Mouse (Mus musculus): ENCODE data around the gene R3hdml. TPM values are rescaled to one million over a fixed set of nuclear protein-coding genes. Genes with fewer than 3 reads are reported as not detected.

R3hdml gene
- polyA plus RNA-seq, 1 experiment, result not detected

DNA sequence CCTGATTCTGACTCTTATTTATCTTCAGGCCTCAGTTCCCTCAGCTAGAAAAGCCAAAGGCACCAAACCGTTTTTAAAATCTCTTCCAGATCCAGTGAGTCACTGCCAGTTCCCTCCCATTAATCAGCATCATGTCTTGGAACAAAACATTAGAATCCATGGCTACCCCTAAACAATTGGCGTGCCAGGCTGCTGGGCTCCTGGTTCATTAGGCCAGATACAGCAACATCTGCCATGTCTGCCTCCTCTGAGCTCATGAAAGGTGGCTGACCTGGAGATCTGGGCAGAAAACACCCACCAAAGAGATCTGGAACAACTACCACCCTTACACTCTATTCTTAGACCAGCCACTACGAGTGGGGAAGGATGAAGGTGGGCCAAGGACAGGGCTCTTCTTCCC lies 21.0 kb upstream of the R3hdml start:
- Histone ChIP-seq H3K27ac (ENCODE audit: insufficient read depth, low read length) (no peak overlapping the region), H3K4me1 (ENCODE audit: control insufficient read depth, insufficient read depth, low read length) (peaks cover 5% of the 10 kb centered on the region), H3K4me3 (ENCODE audit: insufficient read depth, low read length) (0 out of 2 replicates have a peak overlapping the region, but pooled peaks have one; percentile 77)
- TF ChIP-seq POLR2A (IDR thresholded peaks at IDR 0.05; ENCODE audit: low read depth, low read length), result no peak
- no peak for TF ChIP-seq CTCF (IDR thresholded peaks at IDR 0.05; ENCODE audit: borderline replicate concordance, insufficient read depth, low read length)

DNA sequence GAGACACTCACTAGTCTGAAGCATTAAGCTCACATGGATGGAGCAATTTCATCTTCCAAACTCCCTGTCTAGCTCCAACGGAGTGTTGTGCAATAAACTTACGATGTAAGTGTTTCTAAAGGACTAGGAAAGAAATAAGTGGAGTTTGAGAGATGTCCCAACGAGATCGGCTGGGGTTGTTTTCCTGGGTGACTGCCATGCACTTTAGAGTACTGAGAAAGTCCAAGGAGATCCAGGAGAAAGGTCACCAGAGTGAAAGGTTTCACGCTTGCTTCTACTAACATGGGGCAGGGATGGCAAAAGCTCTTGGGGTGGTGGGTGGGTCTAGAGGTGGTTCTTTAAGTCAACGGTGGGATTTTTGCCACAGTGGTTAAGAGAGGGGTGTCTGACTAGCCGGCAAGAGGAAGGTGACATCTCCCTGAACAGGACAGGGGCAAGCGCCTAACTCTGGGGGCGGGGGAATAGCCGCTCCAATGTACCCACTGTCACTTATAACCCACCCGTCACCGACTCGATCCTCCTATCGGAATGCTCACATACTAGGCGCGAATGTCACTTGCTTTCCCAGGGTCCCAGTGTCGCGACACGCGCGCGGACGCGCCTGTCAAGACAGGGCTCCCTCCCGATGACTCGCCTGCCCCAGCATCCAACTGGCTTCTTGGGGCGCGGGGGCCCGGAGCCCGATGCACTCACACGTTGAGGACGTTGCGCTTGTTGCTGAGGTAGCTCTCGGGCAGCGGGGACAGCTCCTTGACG lies 20.2 kb upstream of the R3hdml start:
- TF ChIP-seq POLR2A (IDR thresholded peaks at IDR 0.05; ENCODE audit: low read depth, low read length) (no peak), CTCF (IDR thresholded peaks at IDR 0.05; ENCODE audit: borderline replicate concordance, insufficient read depth, low read length) (no peak)
- H3K27ac ChIP-seq (ENCODE audit: insufficient read depth, low read length), result no peak overlapping the region

DNA sequence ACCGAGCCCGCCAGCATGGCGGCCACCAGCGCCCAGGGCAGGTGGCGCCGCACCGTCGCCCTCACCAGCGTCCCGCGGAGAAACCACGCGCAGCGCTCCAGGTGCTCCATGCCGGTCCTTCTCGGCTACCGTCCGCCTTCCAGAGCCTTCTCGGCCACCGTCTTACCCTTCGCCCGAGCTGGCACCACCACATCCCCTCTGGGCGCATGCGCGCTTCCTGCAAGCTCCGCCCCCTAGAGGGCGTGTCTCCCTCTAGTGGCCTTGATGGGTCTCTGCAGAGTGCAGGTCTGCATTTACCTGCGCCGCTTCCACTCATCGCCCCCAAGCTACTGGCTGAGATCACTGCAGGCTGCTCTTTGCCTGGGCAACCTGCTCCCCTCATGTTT lies 19.7 kb upstream of the R3hdml start, which contains the start of gene Fitm2:
Fitm2 (minus strand) TSS at position 164 of the 386 bp plus-strand sequence.
- Histone ChIP-seq H3K4me1 (ENCODE audit: control insufficient read depth, insufficient read depth, low read length) (peaks cover 5% of the 10 kb centered on the region), H3K27ac (ENCODE audit: insufficient read depth, low read length) (no peak within 1 kb of the TSS), H3K4me3 (ENCODE audit: insufficient read depth, low read length) (peak within 1 kb of the TSS; percentile 77)
- TF ChIP-seq POLR2A (IDR thresholded peaks at IDR 0.05; ENCODE audit: low read depth, low read length), result peak; percentile 74
- peak; percentile 93 for TF ChIP-seq CTCF (IDR thresholded peaks at IDR 0.05; ENCODE audit: borderline replicate concordance, insufficient read depth, low read length)

More for the DNA sequence above, 20.2 kb upstream of the R3hdml start:
- Histone ChIP-seq H3K4me3 (ENCODE audit: insufficient read depth, low read length) (peak overlapping the region; percentile 77), H3K4me1 (ENCODE audit: control insufficient read depth, insufficient read depth, low read length) (peaks cover 5% of the 10 kb centered on the region)

DNA sequence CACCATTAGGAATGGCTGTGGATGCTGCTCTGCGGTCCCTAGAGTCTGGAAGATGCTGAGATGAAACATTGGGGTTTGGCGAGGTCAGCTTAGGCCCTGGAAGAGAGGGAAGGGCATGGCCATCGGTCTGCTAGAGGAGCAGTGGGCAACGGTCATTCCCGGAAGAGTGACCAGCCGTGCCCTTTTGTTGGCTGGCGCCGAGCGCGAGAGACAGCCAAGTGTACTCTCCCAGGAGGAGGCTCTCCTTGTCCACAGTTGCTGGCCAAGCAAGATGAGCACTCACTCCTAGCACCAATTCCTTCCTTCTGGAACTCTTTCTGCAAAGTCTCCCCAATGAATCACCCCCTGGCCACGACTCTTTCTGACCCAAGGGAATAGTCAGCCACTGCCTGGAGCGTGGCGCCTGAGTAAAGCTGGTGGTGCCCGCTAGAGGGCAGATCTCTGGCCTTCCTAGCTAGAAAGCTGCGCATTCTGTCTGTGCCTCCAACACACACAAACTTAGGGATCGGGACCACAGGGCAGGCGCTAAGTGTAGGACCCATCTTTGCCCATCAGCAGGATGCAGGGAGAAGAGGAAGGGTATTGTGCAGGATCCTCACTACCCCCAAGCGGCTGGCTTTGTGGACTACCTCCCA lies 11.8 kb upstream of the R3hdml start:
- Histone ChIP-seq H3K4me3 (ENCODE audit: insufficient read depth, low read length) (no peak overlapping the region), H3K27ac (ENCODE audit: insufficient read depth, low read length) (no peak overlapping the region), H3K4me1 (ENCODE audit: control insufficient read depth, insufficient read depth, low read length) (no peaks in the 10 kb centered on the region; the same call in 1 of the 2 replicates)
- no peak for TF ChIP-seq POLR2A (IDR thresholded peaks at IDR 0.05; ENCODE audit: low read depth, low read length)
- peak; percentile 15; the same call in 1 of the 2 replicates for TF ChIP-seq CTCF (IDR thresholded peaks at IDR 0.05; ENCODE audit: borderline replicate concordance, insufficient read depth, low read length)

DNA sequence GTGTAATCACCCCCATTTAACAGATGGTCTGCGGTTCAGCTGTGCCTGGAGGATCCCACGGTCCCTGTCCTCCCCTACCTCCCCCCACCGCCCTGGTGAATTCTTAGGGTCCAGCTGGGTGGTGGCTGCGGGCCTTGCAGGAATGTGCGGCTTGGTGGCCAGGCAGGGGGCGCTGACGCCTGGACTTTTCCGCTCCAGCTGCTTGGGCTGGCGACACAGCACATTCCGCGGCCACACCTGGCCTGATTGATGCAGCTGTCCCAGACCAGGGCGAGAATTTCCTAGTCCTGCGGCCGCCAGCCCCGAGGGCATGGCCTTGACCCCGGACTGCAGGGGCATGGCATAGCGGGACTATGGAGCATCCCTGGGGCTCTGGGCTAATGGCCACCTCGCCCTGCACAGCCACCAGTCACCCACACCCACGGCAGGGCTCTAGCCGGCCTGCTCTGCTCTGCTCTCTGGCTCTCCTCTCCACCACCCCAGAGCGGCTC lies 10.5 kb upstream of the R3hdml start:
- TF ChIP-seq POLR2A (IDR thresholded peaks at IDR 0.05; ENCODE audit: low read depth, low read length), result no peak
- TF ChIP-seq CTCF (IDR thresholded peaks at IDR 0.05; ENCODE audit: borderline replicate concordance, insufficient read depth, low read length), result no peak
- Histone ChIP-seq H3K27ac (ENCODE audit: insufficient read depth, low read length) (no peak overlapping the region), H3K4me1 (ENCODE audit: control insufficient read depth, insufficient read depth, low read length) (no peaks in the 10 kb centered on the region; the same call in 1 of the 2 replicates), H3K4me3 (ENCODE audit: insufficient read depth, low read length) (no peak overlapping the region)

DNA sequence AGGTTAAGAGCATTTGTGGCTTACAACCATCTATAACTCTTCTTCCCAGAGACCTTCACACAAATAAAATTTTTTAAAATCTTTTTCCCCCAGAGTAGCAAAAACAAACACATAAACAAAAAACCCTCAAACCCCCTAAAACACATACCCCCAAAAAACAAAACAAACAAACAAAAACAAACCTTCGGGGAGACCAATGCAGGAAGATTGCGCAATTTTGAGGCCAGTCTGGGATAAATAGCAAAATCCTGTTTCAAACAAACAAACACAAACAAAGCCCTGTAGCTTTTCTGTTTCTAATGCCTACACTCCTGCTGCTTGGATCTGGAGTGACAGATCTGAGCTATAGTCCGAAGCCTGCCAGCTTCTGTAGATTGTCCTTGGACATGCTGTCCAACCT lies 4.8 kb upstream of the R3hdml start:
- no peak for TF ChIP-seq CTCF (IDR thresholded peaks at IDR 0.05; ENCODE audit: borderline replicate concordance, insufficient read depth, low read length)
- no peak for TF ChIP-seq POLR2A (IDR thresholded peaks at IDR 0.05; ENCODE audit: low read depth, low read length)
- H3K4me1 ChIP-seq (ENCODE audit: control insufficient read depth, insufficient read depth, low read length), result no peaks in the 10 kb centered on the region
- no peak overlapping the region for H3K4me3 ChIP-seq (ENCODE audit: insufficient read depth, low read length)
- no peak overlapping the region for H3K27ac ChIP-seq (ENCODE audit: insufficient read depth, low read length)

DNA sequence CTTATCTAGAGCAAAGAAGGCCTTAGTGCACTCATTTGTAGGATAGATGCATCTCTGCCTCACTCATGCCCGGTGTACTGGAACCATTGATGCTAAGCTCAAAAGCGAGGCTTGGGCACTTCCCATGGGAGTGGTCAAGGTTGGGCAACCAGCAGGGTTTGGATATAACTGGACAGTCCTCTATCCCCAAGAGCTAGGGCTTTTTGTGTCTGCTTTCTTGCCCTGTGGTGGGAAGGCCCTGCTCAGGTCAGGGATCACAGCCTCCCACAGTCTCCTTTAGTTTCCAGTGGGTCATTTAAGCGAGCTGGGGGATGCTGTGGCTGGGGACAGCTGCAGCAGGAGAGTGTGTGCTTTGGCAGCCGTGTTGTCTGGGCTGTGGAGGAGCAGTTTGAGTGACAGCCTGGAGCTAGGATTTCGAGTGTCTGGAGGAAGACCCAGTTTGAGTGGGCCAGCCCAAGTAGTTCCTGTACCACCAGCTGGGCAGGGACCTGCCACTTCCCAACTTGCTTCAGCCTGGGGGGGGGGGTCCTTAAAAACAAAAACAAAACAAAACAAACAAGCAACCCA lies 2.3 kb upstream of the R3hdml start:
- 0 out of 2 replicates have a peak, but pooled peaks cover 4% of the 10 kb centered on the region for H3K4me1 ChIP-seq (ENCODE audit: control insufficient read depth, insufficient read depth, low read length)
- no peak for TF ChIP-seq POLR2A (IDR thresholded peaks at IDR 0.05; ENCODE audit: low read depth, low read length)
- no peak for TF ChIP-seq CTCF (IDR thresholded peaks at IDR 0.05; ENCODE audit: borderline replicate concordance, insufficient read depth, low read length)
- H3K4me3 ChIP-seq (ENCODE audit: insufficient read depth, low read length), result no peak overlapping the region
- no peak overlapping the region for H3K27ac ChIP-seq (ENCODE audit: insufficient read depth, low read length)

DNA sequence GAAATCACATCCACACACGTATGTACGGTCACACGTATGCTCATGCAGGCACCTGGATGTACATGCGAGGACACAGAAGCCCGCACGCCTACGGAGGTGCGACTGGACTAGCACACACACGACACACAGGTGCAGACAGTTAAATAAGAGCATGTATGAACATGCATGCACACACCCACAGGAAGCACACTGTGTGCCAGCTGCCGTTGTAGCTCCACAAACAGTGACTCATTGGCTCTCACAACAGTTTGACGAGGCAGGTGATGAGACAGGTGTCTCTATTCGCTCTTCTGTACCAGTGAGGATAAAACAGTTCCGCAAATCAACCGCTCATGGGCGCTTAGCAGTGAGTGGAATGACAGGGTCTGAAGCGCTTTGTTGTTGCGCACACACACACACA lies 1.5 kb upstream of the R3hdml start:
- TF ChIP-seq CTCF (IDR thresholded peaks at IDR 0.05; ENCODE audit: borderline replicate concordance, insufficient read depth, low read length) (no peak), POLR2A (IDR thresholded peaks at IDR 0.05; ENCODE audit: low read depth, low read length) (no peak)
- no peak overlapping the region for H3K27ac ChIP-seq (ENCODE audit: insufficient read depth, low read length)
- H3K4me3 ChIP-seq (ENCODE audit: insufficient read depth, low read length), result no peak overlapping the region
- 0 out of 2 replicates have a peak, but pooled peaks cover 4% of the 10 kb centered on the region for H3K4me1 ChIP-seq (ENCODE audit: control insufficient read depth, insufficient read depth, low read length)

DNA sequence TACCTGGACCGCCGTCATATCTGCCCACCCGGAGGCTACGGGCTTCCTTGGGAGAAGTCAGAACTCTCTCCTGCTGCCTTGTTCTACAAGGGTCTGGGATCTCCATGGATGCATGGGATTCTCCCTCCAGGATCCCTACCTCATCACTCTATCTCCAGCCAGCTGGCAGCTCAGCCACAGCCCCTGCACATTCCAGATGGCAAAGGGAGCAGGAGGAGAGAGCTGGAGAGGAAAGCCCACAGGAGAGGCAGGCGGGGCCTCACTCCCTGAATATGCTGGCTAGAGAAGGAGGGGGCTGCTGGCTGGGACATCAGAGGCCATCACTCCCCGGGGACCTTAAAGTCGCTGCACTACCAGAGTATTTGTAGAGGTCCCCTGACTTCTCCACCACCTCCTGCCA lies 767 bp upstream of the R3hdml start:
- 0 out of 2 replicates have a peak, but pooled peaks cover 4% of the 10 kb centered on the region for H3K4me1 ChIP-seq (ENCODE audit: control insufficient read depth, insufficient read depth, low read length)
- no peak overlapping the region for H3K4me3 ChIP-seq (ENCODE audit: insufficient read depth, low read length)
- no peak overlapping the region for H3K27ac ChIP-seq (ENCODE audit: insufficient read depth, low read length)
- no peak for TF ChIP-seq CTCF (IDR thresholded peaks at IDR 0.05; ENCODE audit: borderline replicate concordance, insufficient read depth, low read length)
- no peak for TF ChIP-seq POLR2A (IDR thresholded peaks at IDR 0.05; ENCODE audit: low read depth, low read length)
